Mouse (Mus musculus): ENCODE data around the gene Lrrc4. TPM values are rescaled to one million over a fixed set of nuclear protein-coding genes. Genes with fewer than 3 reads are reported as not detected.

Lrrc4 gene
- total and polyA plus RNA-seq, 2 experiments from 2014 or later: 5.8 to 61.2 TPM

DNA sequence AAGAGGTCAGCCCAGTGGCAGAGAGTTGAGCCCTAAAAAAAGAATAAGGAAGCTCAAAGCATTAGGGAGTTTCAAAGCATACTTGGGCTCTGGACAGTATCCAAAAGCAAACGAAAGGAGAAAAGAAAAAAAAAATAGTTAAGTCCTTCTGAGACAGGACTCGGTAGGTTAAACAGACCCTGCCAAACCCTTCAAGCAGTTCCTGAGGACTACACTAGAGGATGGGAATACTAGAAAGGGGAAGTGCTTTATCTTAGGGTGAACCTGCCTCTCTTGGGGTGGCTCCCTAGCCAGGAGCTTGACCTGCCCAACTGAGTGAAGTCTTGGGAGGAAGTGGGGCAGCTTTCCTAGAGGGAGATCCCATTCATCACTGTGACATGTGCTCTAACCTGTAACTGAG is 108.5 kb downstream of the Lrrc4 start:
- WGBS: 49% methylated on average over 2 of the region's 2 CpGs
- Histone ChIP-seq H3K4me3 (ENCODE audit: low read depth, low read length) (no peak overlapping the region), H3K9ac (replicated peaks; ENCODE audit: low read length, poor library complexity, severe bottlenecking) (no peak overlapping the region), H3K27me3 (ENCODE audit: insufficient read depth, low read length) (no peaks in the 10 kb centered on the region), H3K27ac (ENCODE audit: low read depth, low read length) (no peak overlapping the region), H3K4me1 (ENCODE audit: insufficient read depth, low read length) (no peaks in the 10 kb centered on the region), H3K4me2 (ENCODE audit: low read depth, low read length, poor library complexity, severe bottlenecking) (no peak overlapping the region), H3K36me3 (ENCODE audit: insufficient read depth, low read length) (no peaks in the 10 kb centered on the region), H3K9me3 (ENCODE audit: low read length) (no peaks in the 10 kb centered on the region)
- ATAC-seq (ENCODE audit: low FRiP score) (no peak), DNase-seq (ENCODE audit: low spot score) (no peak)
- no peak for TF ChIP-seq CTCF (IDR thresholded peaks at IDR 0.05)

DNA sequence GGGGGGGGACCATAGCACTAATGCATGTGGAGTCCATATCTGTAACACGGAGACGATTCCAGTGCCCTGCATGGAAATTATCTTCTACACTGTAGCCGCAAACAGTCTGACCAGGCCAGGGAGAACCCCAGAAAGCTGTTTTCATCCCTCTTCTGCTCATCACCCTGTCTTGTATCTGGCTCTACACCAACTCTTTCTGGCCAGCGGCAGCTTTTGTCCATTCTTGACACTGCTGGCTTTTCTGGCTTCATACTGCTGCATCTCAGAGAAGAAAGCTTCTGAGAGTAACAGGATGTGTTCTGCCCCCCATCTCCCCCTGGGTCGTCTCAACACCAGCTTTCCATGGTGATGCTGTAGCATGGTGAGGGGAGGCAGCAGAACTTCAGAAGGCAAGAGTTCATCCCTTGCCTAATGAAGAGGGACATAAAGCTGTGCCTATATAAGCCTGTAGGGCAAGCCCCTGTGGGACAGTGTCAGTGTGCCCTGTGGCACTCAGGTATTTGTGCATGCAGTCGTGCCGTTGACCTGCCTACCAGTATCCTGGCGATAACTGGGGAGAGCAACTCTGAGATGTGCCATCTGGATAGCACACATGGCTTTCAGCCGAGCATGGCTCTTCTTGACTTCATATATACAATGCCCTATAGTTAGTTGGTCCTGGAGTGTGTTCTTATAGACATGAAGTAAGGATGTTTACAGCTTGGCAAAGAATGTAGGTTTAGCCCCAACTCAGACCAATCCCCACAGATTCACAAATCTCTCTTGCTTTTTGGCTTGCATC is 111.0 kb downstream of the Lrrc4 start:
- H3K27me3 ChIP-seq (ENCODE audit: insufficient read depth, low read length): no peaks in the 10 kb centered on the region
- H3K36me3 ChIP-seq (ENCODE audit: insufficient read depth, low read length): no peaks in the 10 kb centered on the region
- no peak for DNase-seq (ENCODE audit: low spot score)
- 0 out of 2 replicates have a peak, but pooled peaks cover 3% of the 10 kb centered on the region for H3K4me1 ChIP-seq (ENCODE audit: insufficient read depth, low read length)
- no peaks in the 10 kb centered on the region for H3K9me3 ChIP-seq (ENCODE audit: low read length)
- no peak overlapping the region for H3K4me3 ChIP-seq (ENCODE audit: low read depth, low read length)
- WGBS: 89% methylated on average over 9 of the region's 9 CpGs
- H3K9ac ChIP-seq (replicated peaks; ENCODE audit: low read length, poor library complexity, severe bottlenecking): no peak overlapping the region
- no peak overlapping the region for H3K4me2 ChIP-seq (ENCODE audit: low read depth, low read length, poor library complexity, severe bottlenecking)
- TF ChIP-seq CTCF (IDR thresholded peaks at IDR 0.05): no peak
- ATAC-seq (ENCODE audit: low FRiP score): no peak
- H3K27ac ChIP-seq (ENCODE audit: low read depth, low read length): no peak overlapping the region

DNA sequence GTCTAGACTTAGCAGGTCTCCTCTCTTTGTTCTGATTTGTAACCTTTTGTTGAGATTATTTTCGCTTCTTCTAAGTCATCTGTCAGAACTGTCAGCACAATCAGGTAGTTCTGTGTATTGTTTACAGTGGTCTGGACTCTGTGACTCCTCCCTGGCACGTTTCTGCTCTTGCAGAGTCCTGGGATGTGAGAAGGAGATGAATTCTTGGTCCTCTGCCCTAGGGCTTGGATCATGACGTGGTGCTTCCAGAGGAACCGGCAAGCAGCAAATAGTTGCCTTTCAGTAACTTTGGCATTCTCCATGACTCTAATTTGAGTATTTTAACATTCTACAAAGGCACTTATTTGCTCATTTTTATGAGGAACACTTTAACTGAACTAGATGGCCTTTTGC is 113.7 kb downstream of the Lrrc4 start:
- no peak for DNase-seq (ENCODE audit: low spot score)
- H3K4me1 ChIP-seq (ENCODE audit: insufficient read depth, low read length): 0 out of 2 replicates have a peak, but pooled peaks cover 3% of the 10 kb centered on the region
- 29% methylated on average over 4 of the region's 4 CpGs for WGBS

GRCm38 (mm10) chr6:28717203-28717844 is 114.2 kb downstream of the Lrrc4 start:
- no peaks in the 10 kb centered on the region for H3K36me3 ChIP-seq (ENCODE audit: insufficient read depth, low read length)
- WGBS: 50% methylated on average over 7 of the region's 7 CpGs
- H3K4me2 ChIP-seq (ENCODE audit: low read depth, low read length, poor library complexity, severe bottlenecking): no peak overlapping the region
- H3K4me3 ChIP-seq (ENCODE audit: low read depth, low read length): no peak overlapping the region
- ATAC-seq (ENCODE audit: low FRiP score) (no peak), DNase-seq (ENCODE audit: low spot score) (no peak)
- no peak overlapping the region for H3K27ac ChIP-seq (ENCODE audit: low read depth, low read length)
- H3K27me3 ChIP-seq (ENCODE audit: insufficient read depth, low read length): no peaks in the 10 kb centered on the region
- TF ChIP-seq CTCF (IDR thresholded peaks at IDR 0.05): no peak
- H3K4me1 ChIP-seq (ENCODE audit: insufficient read depth, low read length): 0 out of 2 replicates have a peak, but pooled peaks cover 3% of the 10 kb centered on the region
- no peak overlapping the region for H3K9ac ChIP-seq (replicated peaks; ENCODE audit: low read length, poor library complexity, severe bottlenecking)
- no peaks in the 10 kb centered on the region for H3K9me3 ChIP-seq (ENCODE audit: low read length)

More for the DNA sequence above, 113.7 kb downstream of the Lrrc4 start:
- Histone ChIP-seq H3K27me3 (ENCODE audit: insufficient read depth, low read length) (no peaks in the 10 kb centered on the region), H3K36me3 (ENCODE audit: insufficient read depth, low read length) (no peaks in the 10 kb centered on the region), H3K4me2 (ENCODE audit: low read depth, low read length, poor library complexity, severe bottlenecking) (no peak overlapping the region), H3K27ac (ENCODE audit: low read depth, low read length) (no peak overlapping the region), H3K4me3 (ENCODE audit: low read depth, low read length) (no peak overlapping the region), H3K9ac (replicated peaks; ENCODE audit: low read length, poor library complexity, severe bottlenecking) (no peak overlapping the region), H3K9me3 (ENCODE audit: low read length) (no peaks in the 10 kb centered on the region)
- no peak for TF ChIP-seq CTCF (IDR thresholded peaks at IDR 0.05)
- no peak for ATAC-seq (ENCODE audit: low FRiP score)

DNA sequence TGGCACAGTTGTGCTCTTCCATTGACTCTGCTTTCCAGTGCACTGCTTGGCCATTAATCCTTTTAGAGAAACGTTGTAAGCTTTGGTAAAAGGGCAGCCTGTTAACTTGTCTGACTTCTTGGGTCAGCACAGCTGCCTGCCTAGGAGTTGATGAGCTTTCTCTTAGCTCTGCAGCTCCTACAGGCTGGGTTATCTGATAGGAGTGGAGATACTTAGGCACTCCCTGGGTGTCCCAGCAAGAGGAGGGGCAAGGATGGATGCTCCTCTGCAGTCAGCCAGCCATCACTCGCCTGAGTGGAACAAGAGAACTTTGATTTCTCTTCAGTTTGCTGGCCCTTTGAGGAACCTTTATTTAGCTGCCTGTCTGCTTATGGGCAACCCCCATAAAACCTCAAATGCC is 121.5 kb downstream of the Lrrc4 start:
- TF ChIP-seq CTCF (IDR thresholded peaks at IDR 0.05): no peak
- Histone ChIP-seq H3K9me3 (ENCODE audit: low read length) (no peaks in the 10 kb centered on the region), H3K4me2 (ENCODE audit: low read depth, low read length, poor library complexity, severe bottlenecking) (no peak overlapping the region), H3K4me3 (ENCODE audit: low read depth, low read length) (no peak overlapping the region), H3K36me3 (ENCODE audit: insufficient read depth, low read length) (no peaks in the 10 kb centered on the region), H3K27me3 (ENCODE audit: insufficient read depth, low read length) (no peaks in the 10 kb centered on the region), H3K27ac (ENCODE audit: low read depth, low read length) (no peak overlapping the region), H3K4me1 (ENCODE audit: insufficient read depth, low read length) (peaks cover 7% of the 10 kb centered on the region), H3K9ac (replicated peaks; ENCODE audit: low read length, poor library complexity, severe bottlenecking) (no peak overlapping the region)
- DNase-seq (ENCODE audit: low spot score): no peak
- no peak for ATAC-seq (ENCODE audit: low FRiP score)
- WGBS: 32% methylated on average over 2 of the region's 2 CpGs

- DNase-seq (ENCODE audit: low spot score) (no peak), ATAC-seq (ENCODE audit: low FRiP score) (no peak)
- H3K9ac ChIP-seq (replicated peaks; ENCODE audit: low read length, poor library complexity, severe bottlenecking): no peak overlapping the region
- no peak overlapping the region for H3K4me2 ChIP-seq (ENCODE audit: low read depth, low read length, poor library complexity, severe bottlenecking)
- H3K27ac ChIP-seq (ENCODE audit: low read depth, low read length): no peak overlapping the region
- TF ChIP-seq CTCF (IDR thresholded peaks at IDR 0.05): no peak
- H3K36me3 ChIP-seq (ENCODE audit: insufficient read depth, low read length): no peaks in the 10 kb centered on the region
- H3K4me1 ChIP-seq (ENCODE audit: insufficient read depth, low read length): peaks cover 7% of the 10 kb centered on the region
- 72% methylated on average over 12 of the region's 12 CpGs for WGBS
- H3K27me3 ChIP-seq (ENCODE audit: insufficient read depth, low read length): no peaks in the 10 kb centered on the region
- no peak overlapping the region for H3K4me3 ChIP-seq (ENCODE audit: low read depth, low read length)
- no peaks in the 10 kb centered on the region for H3K9me3 ChIP-seq (ENCODE audit: low read length)
Measured at GRCm38 (mm10) chr6:28706976-28707592, 124.5 kb downstream of the Lrrc4 start.

Data from midbrain, postnatal 0 days (tissue).